Mouse (Mus musculus) bone marrow macrophage, adult 2 months (primary cell): ENCODE measurements around the gene Mapk10.

Experiments
- CTCF ChIP-seq: IDR thresholded peaks from 2 replicates; pipeline ENCODE4 v1.5.1; 2012; ENCODE audit warnings: low read depth, mild to moderate bottlenecking, low read length, moderate library complexity
- POLR2A ChIP-seq: IDR thresholded peaks from 2 replicates; pipeline ENCODE4 v1.6.1; 2012; ENCODE audit warnings: mild to moderate bottlenecking, low read depth, low read length, borderline replicate concordance

- no peak for TF ChIP-seq CTCF
- no peak for TF ChIP-seq POLR2A
Measured at GRCm38 (mm10) chr5:103208869-103209268, 2.3 kb downstream of the Mapk10 start.
